Mouse (Mus musculus) CD8-positive naive resting alpha-beta T cell, adult 2 months (primary cell): ENCODE results near the gene Celsr1.
"Not testable (repeated sequence)": the region's sequence is repeated elsewhere in the genome, so short reads cannot be mapped to it uniquely, and the experiment has no call there.

Experiments
- DNase-seq, 2 experiments: peaks; one replicate each; pipeline ENCODE4 v3.0.0; 2022; ENCODE audit warnings: low read depth in 2 of 2, low spot score in 2 of 2

Celsr1 gene

DNA sequence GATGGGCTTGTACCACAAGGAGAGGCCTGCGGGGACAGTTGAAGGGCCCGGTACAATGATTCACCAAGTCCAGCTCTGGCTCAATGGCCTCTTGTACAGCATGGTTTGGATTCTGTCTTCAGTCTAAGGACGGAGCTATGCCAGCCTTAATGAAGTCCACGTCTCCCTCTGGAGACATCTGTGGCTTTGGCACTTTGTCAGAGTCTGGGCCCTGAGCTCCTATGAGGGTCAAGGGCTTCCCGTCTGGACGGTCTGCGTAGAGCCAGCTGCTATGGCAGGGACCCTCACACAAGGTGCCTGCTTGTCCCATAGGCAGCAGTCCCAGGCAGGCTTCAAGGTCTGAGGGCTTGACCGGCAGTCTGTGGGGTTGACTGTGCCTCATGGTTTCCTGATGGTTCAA is 133.3 kb downstream of the Celsr1 start:
- DNase-seq: no peak

DNA sequence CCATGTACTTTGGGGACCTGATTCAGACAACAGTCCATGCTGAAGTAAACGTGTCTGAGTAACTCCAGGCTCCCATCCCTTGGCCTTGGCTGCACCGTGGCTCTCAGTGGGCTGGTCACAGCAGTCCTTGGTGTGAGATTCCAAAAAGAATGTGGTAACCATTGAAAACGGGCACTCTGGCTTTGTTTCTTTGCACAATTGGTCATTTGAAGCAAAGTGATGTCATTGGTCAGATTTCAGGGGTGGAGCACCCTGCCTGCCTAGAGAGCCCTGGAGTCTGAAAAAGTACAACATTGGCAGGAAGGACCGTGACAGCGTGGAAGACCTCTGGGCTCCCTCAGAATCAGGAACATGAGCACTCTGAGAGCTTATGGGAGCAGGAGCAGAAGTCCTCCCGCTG is 134.2 kb downstream of the Celsr1 start:
- no peak for DNase-seq

DNA sequence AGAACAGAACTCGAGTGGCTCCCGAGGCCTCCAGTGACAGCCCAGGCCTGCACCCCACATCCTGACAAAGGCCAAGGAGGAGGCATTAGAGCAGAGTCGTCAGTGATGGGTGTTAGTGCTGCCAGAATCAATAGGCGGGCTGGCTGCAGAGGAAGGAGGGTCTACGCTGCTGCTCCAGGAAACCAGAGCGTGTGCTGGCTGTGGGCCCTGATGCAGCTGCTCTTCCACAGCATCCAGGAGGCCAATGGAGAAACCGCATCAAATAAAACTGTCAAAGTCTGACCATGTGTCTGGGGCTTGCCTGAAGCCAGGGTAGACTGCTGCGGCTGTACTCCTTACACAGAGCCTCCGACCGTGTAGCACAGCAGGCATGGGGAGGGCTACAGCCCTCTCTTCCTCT is 136.5 kb downstream of the Celsr1 start:
- no peak for DNase-seq

DNA sequence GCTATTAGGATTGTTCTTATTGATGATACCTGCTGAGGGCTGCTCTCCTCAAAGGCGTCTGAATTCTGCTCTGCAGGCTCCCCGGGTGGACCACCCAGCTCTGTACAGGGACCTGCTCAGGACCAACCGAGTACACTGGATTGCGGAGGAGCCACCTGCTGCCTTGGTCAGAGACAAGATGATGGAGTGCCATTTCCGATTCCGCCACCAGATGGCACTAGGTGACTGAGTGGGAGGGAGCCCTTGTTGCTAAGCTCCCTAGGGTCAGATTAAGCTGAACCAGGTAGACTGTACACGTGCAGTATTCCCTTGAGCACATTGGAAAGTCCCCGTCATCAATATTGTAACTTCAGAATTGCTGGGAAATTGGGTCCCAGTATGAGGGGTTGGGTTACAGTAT is 137.3 kb downstream of the Celsr1 start:
- DNase-seq: peak; percentile 69 to 80

DNA sequence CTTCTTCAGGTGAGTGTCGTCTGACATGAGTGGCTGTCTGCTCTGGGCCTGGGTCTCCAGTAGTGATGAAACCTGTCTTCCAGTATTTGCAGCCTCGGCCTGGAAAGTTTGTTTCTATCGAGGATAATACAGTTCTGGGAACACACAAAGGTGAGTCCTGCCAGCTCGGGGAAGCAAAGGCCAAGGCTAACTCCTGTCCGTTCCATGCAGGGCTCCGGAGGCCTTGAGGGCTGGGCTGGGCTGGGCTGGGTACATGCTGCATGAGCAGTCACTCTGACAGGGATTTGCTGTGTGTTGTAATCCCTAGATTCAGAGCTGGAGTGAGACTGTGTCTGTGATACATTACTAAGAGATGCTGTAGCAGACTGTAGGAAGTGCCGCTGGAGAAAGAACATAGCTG is 139.7 kb downstream of the Celsr1 start:
- no peak for DNase-seq

DNA sequence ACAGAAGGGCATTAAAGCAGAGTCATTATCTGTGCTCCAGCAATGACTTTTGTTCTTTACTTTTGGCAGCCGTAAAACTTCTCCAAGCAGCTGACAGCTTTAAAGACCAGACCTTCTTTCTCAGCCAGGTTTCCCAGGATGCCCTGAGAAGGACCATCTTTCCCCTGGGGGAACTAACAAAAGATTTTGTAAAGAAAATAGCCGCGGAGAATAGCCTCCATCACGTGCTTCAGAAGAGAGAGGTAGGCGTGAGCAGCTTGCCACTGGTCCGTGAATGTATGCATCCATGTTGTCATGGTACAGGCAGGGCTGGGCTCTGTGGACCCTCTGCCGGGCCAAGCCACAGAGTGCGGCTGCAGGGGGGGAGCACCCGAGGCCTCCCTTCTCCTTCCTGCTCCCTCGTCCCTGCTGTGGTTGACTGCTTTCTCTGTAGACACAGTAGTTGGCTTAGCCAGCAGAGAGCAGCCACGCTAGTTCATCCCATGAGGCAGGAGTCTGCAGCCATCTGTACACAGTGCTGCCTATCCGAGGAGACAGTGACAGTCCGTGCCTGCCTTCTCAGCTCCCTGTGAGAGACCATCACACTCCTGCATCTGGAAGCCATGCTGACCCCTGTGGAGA is 141.0 kb downstream of the Celsr1 start:
- DNase-seq: no peak

DNA sequence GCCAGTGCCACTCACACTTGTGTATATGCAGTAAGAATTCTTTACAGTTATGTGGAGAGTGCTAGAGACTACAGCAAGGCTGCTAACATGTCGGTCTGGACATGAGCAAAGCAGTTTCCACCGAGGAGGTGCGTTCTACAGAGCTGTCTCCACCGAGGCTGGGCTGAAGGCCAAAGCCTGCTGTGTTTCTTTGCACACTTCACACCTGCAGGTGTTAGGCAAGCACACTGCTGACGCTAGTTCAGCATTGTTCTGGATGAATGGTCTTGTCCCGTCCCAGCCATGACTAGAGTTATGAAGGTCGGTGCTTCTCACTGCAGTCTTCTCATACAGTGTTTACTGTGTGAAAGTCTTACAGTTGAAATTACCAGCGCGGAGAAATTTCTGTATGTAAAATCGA is 141.6 kb downstream of the Celsr1 start:
- no peak for DNase-seq

DNA sequence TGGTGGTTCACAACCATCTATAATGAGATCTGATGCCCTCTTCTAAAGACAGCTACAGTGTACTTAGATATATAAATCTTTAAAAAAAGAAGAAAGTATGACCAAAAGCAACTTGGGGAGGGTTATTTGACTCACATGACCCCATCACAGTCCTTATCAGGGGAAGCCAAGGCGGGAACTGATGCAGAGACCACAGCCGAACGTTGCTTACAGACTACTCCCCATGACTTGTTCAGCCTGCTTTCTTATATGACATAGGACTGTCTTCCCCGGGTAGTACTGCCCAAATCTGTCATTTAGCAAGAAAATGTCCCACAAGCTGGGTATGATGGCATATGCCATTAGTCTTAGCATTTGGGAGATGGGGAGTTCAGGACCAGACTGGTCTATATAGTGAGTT is 144.3 kb downstream of the Celsr1 start:
- DNase-seq: no peak

DNA sequence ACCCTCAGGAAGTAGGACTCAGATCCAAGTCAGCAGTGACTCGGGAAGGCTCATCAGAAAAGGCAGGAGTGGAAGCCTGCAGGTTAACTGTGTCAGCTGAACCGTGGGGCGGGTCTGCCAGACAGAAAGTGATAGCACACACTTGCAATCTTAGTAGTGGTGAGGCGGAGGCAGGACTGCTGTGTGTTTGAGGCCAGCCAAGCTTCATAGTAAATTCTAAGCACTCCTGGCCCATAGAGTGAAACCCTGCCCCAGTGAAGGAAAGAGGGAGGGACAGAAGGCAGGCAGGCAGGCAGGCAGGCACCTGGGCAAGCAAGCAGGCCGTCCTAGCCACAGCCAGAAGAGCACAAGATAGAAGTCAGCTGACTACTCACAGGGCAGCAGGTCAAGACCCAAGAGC is 148.0 kb downstream of the Celsr1 start:
- no peak for DNase-seq

DNA sequence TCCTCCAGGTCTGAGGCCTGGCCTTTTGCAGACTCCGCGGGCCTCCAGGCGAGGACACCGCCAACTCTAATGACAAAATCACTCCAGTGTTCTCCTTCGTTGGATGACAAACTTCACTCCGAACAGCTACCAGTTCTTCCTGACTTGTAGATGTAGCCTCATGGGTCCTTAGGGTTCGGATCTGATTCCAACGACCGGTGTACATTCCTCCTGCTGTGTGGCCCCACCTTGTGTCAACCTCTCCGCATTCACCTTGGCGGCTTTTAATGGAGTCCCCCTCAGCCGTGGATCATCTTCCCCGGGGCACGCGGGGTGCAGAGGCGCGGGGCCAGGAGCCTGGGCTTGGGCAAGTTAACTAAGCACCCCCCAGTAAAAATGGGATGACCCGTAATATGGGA is 154.1 kb downstream of the Celsr1 start:
- no peak for DNase-seq

DNA sequence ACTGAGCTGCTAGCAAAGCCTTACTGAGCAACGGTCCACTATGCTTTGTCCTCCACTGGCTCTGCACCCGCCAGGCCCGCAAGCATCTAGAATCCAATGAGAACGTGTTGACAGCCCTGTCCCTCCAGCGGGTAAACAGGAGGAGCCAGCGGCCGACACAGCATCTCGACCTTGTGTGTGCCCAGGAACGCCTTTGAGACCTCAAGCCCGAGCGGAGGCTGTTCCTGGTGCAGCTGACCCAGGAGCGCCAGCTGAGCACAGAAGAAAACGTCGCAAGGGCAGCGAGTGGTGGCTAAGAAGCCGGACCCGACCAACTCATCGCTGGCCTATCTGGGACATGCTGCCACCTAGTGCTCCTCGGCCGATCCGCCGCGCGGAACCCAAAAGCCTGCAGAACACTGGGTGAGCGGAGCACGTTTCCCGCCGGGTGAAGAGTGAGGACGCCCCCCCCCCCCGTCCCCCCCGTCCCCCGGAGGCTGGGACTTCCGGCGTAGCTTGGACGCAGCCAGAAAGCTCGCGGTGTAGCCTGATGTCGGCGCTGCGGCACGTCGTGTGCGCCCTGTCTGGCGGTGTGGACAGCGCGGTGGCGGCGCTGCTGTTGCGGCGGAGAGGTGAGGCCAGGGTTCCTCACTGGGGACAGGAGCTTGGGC is 154.6 kb downstream of the Celsr1 start, which contains the start of gene Trmu:
Trmu (plus strand) TSS at position 465 of the 650 bp plus-strand sequence.
- DNase-seq: peak; percentile 79 to 82

DNA sequence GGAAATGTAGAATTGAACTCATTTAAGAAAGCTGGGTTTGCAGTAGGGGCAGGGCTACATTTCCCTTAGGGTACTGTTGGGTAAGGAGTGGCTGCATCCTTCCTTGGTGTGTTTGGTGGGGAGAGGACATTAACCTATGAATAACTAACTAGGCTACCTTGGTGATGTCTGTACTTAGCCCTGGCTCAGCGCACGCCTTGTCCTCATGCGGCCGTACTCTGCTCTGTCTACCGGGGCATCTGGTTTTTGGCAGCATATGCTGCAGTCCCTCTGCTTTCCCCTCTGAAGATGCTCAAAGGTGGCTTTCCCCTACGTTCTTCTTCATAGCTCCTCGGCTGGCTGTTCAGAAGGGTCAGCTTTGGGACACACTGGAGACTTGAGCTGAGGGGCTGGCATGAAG is 156.2 kb downstream of the Celsr1 start:
- no peak for DNase-seq

DNA sequence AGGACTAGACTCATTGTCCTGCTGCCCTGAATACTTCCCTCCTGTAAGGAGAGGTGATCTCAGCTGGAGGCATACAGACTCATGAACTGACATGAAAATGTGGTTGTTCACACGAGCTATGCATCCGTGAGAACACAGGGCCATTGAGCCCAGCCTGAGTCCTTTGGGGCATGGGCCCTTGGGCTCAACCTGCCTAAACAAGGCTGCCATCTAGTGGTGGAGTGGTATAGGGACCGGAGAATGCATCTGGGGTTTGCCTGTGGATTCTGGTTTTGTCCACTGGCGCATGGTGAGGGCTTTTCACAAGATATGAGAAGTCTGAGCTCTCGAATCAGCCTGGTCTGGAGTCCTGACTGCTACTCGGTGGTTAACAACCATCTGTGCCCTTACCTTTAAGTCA is 165.9 kb downstream of the Celsr1 start:
- DNase-seq: peak; percentile 67 to 74

DNA sequence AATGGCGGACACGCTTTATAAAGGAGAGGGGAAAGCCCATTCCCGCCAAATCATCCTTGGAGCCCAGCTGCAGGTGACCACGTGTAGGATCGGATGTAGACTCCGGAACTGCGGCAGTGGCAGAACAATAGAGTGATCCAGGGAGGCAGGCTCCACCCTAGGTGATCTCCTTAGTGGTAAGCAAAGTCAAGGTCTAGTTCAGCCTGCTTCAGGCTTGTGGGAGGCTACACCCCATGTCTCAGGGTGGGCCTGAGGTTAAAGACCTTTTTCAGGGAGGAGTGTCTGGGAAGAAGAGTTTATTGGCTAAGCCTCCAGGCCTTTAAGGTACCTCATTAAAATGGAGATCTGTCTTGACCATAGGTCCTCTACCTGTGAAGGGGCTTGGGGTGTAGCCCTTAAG is 167.7 kb downstream of the Celsr1 start:
- DNase-seq: not testable (repeated sequence)

DNA sequence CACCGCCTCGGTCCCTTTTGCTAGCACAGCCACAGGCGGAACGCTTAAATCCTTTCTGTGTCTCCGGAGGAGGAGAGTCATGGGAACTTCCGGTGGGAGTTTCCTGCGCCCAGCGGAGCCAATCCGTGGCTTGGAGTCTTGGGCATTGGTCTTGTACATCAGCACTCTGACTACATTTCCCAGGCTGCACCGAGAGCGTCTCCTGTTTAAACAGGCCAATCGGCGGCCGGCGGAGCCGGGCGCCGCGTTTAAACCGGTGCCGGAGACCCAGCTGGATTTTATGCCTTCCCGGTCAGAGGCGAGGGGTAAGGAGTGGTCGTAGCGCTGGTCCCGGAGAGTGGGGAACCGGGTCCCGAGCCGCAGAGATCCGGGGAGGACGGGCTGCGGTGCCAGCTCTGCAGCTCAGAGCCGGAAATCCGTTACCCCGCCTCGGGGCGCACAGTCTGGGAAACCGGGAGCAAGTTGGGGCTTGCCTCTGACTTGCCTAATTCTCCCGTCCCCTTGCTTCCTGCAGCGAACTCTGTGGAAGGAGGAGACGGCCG is 174.0 kb downstream of the Celsr1 start, which contains the start of gene Gtse1:
Gtse1 (plus strand) TSS at position 256 of the 542 bp plus-strand sequence.
- DNase-seq: peak; percentile 89 to 91

DNA sequence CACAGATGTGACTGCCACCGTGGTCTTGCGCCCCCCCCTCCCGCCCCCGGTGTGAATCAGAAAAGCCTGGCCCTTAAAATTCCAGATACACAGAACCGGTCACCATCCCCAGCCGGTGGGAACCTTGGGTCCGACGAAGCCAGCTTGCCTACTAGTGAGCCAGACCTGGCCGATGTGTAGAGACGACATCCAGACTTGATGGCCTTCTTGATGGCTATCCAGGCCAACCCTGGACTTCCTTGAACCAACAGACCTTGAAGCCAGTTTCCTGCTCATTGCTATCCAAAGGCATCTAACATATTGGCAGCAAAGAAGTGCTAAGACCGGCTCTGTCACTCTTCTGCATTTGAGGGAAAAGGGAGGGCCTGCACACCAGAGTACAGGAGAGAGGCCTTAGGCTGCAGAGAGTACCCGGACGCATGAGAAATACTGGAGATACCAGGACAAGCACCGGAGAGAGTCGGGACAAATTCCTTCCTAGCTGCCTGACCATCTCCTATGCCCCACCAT is 174.5 kb downstream of the Celsr1 start:
- DNase-seq: no peak

DNA sequence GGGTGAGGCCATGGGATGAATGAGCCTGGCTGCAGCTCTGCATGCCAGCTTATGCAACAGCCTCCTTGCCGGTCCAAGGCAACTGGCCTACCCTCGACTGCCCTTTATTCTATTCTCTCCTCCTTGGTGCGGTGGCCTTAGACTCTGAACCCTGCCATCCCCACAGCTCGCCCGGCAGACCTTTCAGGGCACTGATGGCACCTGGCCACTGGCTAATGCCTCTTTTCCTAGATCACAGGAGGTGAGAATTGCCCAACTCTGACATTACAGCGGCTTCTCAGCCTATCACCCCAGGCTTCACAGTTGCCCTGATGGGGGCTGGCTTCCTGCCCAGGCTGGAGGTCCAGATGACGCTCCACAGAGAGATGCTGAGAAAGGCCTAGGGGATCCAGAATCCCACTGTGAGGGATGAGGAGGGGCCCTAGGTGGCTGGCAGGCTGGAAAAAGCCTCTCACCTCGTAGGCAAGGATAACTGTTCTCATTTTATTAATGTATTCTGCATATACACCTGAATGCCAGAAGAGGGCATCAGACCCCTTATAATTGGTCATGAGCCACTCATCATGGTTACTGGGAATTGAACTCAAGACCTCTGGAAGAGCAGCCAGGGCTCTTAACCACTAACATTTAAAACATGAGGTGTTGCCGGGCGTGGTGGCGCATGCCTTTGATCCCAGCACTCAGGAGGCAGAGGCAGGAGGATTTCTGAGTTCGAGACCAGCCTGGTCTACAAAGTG is 181.8 kb downstream of the Celsr1 start:
- DNase-seq: no peak
